Mouse (Mus musculus) adrenal gland, postnatal 10 days (tissue): ENCODE results near the gene Qpctl. TPM values are rescaled to one million over a fixed set of nuclear protein-coding genes. Genes with fewer than 3 reads are reported as not detected.

ENCODE experiments used
- DNase-seq: peaks from one replicate; pipeline ENCODE4 v3.0.0; 2021; ENCODE audit warnings: mixed read lengths
- long read RNA-seq, 2 experiments: library from polyadenylated mRNA; stranded (forward); transcript quantifications; one replicate each; pipeline ENCODE4 v2.0.0; 2021
- total RNA-seq, 2 experiments: library from RNA; stranded (reverse); gene quantifications; 2 replicates each; pipeline ENCODE4 v1.2.3; 2021

Gene Qpctl
- 10 to 100 TPM; 12.5 to 12.6 TPM for total RNA-seq
- long read RNA-seq, experiment 1, transcript Qpctl-201 (7 exons, 2,710 nt), result major isoform, 19 of 24 reads
- long read RNA-seq, experiment 1, partial matches to known transcripts, result 1 of 24 reads
- long read RNA-seq, experiment 1, other reads (novel, unspliced or antisense), result 4 of 24 reads
- long read RNA-seq, experiment 2, transcript Qpctl-201 (7 exons, 2,710 nt), result major isoform, 8 of 17 reads
- long read RNA-seq, experiment 2, partial matches to known transcripts, result 0 of 17 reads
- long read RNA-seq, experiment 2, other reads (novel, unspliced or antisense), result 9 of 17 reads

DNA sequence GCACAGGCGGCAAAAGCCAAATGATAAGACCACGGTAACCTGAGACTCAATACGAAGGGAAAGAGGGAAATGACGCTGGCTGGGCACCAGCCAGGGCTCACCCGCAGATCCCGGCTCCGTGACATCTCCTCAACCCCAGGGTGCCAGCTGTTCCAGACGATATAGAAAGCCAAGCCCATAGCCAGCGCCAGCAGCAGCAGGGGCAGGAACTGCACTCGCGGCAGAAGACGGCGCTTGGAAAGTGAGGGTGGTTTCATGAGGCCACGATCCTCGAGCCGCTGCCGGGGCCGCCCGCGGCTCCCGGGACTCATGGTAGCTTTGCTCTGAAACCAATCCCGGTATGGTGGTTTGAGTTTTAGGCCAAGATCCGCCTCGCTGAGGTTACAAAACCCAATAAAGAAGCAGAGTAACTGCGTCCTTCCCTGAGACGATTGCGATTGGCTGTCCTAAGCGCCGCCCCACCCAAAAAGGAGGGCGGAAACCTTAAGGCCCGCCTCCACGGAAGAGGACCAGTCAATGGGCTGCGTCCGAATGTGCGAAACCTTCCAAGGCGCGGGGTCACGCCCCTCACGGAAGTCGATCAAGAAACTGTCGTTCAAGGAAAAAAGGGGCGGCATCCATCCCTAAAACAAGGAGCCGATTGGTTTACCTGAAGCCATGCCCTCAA, at the start of gene Qpctl:
Gene Qpctl, minus strand, starts transcription at position 417 of the 667 bp plus-strand sequence.
- peak; percentile 97 for DNase-seq

DNA sequence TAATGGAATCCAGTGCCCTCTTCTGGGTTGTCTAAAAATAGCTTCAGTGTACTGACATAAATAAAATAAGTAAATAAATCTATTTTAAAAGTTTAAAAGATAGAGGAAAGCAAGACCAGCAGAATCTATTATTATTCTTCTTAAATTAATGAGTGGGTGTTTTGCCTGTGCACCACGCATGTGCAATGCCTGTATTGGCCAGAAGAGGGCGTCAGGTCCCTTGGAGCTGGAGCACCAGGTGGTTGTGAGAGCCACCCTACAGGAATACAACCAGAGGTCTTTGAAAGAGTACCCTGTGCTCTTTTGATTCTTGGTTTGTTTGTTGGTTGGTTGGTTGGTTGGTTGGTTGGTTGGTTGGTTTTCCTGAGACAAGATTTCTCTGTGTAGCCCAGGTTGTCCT, 48.9 kb upstream of the Qpctl start:
- DNase-seq, result peak; percentile 66

DNA sequence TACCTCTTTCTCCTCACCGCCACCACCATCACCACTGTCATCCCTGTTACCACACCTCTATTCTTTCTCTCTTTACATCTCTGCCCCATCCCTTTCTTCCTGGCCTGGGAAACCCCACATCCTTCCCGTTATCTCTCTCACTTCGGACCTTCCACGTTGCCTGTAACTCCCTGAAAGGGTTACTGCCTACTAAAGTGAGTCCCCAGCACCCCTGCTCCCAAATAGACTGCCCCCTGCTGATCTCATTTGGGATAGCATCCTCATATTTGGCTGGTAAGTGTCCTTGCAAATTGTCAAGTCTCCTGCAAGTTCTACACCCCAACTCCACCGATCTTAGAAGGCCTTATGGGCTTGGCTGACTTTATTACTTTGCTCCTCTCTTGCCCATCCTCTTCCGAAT, 47.6 kb upstream of the Qpctl start:
- DNase-seq, result peak; percentile 62

DNA sequence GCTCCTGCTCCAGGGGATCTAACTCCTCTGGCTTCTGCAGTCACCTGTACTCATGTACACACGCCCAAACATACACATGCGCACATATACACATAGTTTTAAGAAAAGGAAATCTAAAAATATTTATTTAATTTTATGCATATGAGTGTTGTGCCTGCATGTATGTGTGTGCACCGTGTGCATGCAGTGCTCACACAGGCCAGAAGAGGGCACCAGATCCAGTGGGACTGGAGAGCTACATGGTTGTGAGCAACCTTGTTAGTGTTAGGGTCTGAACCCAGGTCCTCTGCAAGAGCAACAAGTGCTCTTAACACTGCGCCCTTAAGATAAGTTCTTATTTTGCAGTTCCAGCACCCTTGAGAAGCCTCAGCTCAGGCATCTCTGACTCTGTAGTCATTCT, 45.6 kb upstream of the Qpctl start:
- DNase-seq, result no peak

DNA sequence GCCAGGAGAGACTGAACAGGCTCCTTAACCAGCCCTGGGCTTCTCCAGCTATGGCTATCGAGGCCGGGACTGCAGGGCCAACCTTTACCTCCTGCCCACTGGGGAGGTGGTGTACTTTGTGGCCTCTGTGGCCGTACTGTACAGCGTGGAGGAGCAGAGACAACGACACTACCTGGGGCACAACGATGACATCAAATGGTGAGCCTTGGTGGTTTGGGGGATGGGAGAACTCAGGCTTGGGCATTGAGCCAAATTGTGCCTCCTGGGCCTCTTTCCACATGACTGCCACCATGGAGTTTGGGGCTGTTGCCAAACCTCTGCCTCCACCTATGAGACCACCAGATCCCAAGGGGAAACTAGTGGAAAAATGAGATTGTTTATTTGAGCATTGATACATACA, 35.7 kb upstream of the Qpctl start:
- DNase-seq, result peak; percentile 57

DNA sequence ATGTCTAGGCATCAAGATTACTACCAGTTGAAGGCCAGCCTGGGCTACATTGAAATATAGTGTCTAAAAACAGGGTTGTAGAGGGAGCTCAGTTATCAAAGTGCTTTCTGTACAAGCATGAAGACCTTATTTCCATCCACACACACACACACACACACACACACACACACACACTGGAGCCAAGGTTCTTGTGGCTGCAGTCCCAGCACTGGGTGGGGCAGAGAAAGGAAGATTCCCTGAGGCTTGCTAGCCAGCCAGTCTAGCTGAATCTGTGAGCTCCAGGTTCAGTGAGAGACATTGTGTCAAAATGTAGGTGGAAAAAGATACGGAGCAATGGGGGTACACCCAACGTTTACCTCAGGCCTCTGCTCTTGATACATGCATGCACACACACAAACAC, 35.2 kb upstream of the Qpctl start:
- peak; percentile 30 for DNase-seq

DNA sequence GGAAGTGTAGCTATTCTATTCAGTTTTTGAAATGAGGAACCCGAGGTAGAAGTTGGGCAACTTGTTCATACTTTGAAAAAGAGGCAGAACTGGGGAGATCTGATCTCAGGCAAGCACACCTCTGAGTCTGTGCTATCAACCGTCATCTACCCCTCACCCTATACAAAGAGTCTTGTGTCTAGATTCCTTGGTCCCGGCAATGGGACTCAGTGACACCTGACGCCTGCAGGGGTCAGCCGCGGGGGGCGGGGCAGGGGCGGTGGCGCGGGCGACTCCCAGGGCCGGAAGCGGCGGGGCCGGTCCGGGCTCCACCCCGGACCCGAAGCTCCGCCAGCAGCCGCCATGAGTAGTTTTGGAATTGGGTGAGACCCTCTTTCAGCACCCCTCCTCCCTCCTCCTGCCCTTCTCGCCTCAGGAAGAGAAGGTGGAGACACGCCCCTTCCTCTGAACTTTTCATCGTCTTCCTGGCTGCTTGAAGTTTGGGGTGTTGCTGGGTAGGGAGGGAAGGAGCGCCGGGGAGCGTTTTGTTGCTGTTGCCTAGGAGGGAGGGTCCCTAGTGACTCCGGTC, 31.9 kb upstream of the Qpctl start:
- peak; percentile 78 for DNase-seq

DNA sequence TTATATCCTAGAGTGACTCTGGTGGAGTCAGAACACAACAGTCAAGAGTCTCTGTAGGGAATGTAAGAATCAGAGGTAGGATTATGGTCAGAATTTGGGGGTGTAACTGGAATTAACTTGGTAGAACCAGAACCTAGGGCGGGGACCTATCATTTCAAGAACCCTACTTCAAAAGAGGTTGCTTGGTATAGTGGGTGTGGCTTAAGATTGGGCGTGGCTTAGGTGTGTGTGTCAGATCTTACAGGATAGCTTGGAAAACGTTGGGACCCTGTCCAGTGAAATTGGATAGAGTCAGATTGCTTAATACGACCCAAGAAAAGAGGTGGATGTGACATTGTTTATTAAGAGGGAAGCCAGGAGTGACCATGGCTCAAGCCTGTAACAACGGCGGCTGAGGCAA, 30.8 kb upstream of the Qpctl start:
- DNase-seq, result no peak

DNA sequence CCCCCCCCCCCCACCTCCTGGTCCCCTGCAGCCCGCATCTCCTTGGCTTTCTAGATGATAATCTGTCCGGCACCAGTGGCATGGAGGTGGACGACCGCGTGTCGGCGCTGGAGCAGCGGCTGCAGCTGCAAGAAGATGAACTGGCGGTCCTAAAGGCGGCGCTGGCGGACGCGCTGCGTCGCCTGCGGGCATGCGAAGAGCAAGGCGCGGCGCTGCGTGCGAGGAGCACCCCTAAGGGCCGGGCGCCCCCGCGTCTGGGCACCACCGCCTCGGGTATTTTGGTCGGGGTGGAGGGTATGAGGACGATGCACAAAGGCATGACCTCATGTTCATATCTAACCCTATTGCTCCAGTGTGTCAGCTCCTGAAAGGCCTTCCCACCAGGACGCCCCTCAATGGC, 30.1 kb upstream of the Qpctl start:
- peak; percentile 81 for DNase-seq

DNA sequence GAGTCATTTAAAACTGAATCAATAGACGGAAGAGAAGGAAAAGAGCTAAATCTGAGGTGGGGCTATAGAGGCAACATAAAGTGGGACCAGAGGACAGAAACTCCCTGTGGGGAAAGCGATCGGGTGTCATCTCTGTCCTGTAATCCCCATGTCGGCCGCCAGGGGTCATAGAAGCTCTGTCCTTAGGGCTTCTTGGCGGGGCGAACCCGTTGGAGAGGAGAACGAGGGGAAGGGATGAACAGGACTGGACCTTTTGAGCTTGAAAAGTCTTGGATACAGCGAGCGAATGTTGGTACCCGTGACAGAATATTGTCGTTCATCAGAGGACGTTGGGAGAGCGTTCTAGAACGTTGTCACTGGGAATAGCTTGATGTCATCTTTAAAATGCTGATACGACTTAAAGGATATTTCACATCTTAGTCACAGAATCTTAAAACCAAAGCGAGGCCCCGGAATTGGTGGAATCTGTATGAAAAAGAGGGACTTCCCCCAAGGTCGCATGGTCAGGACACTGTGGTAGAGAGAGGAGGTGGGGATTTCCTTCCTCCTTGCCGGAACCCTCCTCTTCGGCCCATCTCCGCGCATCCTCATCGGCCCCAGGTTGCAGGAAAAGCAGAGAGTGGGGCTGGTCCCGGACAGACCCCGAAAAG, 29.5 kb upstream of the Qpctl start:
- DNase-seq, result peak; percentile 87

DNA sequence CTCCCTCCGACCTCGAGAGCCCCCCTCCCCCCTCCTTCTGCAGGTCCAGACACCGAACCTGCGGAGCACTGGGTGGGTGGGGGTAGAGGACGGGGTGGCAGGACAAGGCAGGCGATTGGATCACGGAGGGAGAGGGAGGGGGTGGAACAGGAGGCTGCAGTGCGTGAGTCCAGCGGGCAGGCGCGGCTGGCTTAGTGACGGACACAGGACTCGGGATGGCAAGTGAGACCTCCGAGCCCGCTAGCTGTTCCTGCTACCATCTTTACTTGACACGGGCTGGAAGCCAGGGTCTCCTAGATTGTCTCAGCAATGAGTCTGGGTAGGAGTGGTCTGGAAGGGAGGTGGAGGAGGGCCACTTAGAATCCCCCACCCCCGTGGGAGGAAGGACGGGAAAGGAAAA, 28.9 kb upstream of the Qpctl start:
- DNase-seq, result no peak

DNA sequence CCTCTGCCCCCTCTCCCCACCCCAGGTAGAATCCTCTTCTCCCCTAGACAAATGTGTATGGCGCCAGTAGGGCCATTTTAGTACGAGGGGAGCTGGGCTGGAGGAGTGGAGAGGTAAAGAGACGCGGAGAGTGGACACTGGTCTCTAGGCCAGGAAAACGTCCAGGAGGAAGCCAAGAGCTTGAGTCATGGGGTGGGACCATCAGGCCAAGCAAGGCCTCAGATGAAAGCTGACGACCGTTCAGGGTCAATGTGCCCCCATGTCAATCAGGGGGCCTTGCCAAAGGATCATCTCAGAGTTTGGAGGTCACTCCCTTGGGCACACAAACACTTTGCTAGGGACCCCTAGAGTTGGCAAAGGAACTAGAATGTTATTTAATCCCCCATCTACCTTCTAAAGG, 28.1 kb upstream of the Qpctl start:
- no peak for DNase-seq

DNA sequence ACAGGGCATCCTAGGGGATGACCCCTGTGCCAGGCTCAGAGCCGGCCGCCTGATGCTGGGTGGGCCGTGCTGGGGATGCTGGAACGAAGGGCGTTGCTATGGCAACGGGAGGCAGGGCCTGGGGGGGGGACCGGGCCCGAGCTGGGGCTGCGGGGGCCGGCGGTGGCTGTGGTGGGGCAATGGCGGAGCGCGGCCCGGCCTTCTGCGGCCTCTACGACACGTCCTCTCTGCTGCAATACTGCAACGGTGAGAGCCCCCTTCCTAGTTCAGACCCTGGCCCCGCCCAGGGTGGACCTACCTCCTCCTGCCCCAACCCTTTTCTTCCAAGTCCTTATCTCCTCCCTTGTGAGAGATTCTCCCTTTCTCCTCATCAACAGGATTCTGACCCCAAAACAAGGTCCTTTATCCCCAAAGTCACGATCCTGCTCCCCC, 27.4 kb upstream of the Qpctl start:
- no peak for DNase-seq

DNA sequence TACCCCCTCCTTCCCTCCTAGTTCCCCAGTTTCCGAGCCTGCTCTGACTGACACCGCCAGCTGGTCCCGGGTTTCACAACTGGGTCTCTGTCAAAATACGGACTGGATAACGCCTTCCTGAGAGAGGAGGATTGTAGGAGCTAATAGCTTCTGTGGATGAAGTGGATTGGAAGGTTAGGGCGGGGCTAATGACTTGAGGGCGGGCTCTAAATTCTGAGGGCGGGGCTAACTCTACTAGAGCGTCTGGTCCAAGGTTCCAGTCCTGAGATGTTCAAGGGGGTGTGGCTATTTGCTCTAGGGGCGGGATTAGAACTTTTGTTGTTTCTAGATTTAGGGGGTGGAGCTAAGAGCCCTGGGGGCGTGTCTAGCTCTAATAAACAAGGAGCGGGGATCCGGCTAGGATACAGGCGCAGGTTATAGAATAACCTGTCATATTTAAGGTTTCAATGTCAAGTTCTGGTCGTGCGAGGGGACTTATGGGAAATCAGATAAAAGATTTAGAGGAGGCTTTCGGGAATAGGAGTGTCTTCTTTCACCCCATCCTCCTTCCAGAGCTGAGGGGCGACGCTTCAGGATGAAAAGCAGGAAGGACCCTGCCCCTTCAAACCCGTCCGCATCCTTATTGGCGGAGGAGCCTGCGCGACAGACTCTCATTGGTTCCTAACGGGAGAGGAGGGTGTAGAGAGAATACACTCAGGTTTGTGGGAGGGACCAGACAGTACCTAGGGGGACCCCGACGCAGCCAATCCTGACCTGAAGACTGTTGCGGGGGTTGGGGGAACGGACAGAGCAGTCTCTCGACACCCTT, 26.8 kb upstream of the Qpctl start, which contains the start of gene Eml2:
Gene Eml2, plus strand, starts transcription at position 714 of the 808 bp plus-strand sequence.
- no peak for DNase-seq

DNA sequence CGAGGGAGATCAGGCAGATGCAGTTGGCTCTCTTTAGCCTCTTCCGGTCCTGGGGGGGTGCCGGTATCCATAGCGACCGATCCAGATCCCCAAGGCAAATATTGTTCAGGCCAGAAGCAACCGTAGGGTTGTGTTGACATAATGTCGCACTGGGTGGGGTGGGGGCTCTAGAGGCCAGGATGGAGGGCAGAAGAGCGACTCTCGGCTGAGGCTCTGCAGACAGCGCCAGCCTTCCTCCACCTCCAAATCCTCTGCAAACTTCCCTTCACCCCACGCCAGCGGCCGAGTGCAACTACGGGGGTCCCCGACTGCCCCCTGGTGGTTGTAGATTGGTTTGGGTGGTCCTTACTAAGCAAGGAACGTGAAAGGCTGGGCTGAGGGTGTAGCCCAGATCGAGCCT, 23.8 kb upstream of the Qpctl start:
- DNase-seq, result peak; percentile 89

DNA sequence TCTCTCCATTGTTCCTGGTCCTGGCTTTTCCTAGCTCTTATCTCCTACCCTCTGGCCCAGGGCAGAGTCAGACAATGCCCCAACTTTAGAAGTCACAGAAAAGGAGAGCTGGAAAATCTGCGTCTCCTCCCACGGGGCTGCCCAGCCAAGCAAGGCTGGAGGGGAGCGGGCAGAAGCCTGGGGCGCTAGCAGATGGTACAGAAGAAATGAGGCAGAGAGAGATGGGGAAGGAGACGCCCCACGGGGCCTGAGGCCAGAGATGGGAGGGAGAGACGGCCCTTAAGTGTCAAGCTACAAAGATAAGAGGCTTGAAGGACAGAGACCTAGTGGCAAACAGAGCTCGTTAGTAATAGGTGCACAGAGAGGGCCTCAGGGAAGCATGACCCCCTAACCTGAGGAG, 22.7 kb upstream of the Qpctl start:
- DNase-seq, result no peak

DNA sequence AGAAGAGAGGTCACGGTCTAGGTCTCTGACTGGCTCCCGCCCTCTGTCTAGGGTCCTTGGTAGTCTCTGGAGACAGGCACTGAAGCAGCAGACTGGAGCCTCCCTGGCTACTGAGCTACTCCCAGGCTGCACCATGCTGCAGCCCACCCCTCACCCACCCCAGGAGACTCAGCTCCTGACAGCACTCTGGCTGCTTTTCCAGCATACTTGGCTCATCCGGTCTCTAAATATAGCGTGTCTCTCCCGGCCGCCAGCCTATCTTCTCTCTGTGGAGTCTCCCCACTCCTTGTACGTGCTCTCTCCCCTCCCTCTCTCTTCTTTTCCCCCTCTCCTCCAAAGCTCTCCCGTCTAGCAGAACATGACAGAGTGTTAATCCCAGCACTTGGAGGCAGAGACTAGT, 21.1 kb upstream of the Qpctl start:
- no peak for DNase-seq

DNA sequence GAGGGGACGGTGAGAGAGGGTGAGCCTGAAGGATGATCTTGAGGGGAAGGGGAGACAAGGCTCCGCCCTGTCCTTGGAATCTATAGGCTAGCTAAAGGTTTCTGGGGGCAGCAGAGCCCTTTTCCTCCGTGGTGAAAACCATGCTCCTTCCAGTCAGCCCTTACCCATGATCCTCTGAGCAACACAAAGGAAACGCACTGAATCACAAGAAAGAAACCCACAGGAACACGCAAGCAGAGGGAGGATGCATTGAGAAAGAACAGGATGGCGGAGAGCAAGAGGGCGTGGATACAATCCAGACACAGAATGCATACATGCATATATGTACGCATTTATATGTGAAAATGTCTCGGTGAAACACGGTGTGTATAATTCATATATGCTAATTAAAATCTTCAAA, 20.4 kb upstream of the Qpctl start:
- no peak for DNase-seq

DNA sequence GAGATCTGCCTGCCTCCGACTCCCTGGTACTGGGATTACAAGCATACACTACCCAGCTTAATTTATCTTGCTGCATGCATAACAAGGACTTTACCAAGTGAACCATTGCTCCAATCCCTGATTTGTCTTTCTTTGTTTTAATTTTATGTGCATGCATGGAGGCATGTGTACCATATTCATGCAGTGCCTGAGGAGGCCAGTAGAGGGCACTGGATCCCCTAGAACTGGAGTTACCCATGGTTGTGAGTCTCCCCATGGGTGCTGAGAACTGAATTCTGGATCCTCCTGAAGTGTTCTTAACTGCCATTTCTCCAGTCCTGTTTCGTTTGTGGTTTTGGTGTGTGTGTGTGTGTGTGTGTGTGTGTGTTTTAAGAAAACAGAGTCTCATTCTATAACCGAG, 17.9 kb upstream of the Qpctl start:
- DNase-seq, result no peak

DNA sequence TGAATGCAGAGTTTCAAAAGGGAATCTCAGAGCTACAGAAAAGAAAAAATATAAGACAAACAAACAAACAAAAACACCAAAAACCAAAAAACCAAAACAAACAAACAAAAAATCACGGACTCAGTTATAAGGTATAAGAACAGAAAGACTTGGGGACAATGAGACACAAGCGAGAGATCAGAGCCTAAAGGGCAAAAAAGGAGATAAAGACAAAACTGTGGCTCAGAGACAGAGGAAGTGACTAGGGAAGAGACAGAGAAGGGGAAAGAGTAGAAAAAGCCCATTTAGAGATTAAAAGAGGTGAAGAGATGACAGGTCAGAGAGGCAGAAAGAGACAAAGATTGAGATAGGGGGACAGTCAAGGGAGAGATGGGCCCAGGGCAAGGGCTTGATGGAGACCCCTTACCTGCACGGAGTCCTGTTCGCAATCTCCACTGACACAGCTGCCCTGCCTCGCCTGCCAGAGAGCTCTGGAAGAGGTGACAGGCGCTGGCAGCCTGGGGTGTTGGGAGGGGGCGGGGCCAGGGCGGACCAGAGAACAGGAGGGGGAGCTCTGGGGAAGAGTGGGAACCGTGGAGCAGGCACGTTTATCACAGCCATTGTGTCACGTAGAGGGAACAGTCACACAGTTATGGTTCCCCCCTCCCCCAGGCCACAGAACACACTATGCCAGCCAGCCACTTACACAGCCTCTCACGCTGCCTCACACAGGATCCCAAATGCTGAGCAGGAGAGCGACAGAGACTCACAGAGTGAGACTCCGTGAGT, 16.7 kb upstream of the Qpctl start, which contains the start of gene Gipr:
Gene Gipr, minus strand, starts transcription at position 472 of the 768 bp plus-strand sequence.
- no peak for DNase-seq

DNA sequence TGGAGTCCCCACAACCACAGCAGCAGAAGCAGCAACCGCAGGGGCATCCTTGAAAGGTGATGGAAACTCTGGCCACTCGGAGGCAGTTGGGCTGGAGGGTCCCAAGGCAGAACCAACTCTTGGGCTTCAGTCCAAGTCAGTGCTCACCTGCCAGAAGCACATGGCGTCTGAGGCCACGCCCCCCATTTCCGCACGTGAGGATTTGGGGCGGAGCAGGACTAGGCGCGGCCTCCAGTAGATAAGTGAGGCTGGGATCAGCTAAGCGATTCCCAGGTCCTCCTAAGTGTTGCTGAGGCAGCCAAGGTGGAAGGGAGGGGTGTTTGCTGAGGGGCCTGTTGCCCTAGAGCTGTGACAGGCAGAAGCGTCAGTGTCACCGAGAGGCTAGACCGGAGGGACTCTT, 15.9 kb upstream of the Qpctl start:
- no peak for DNase-seq
